Mouse (Mus musculus) kidney, postnatal 14 days (tissue): ENCODE measurements around the gene Pi4kb.
"Not testable (repeated sequence)": the region's sequence is repeated elsewhere in the genome, so short reads cannot be mapped to it uniquely, and the experiment has no call there.

ENCODE experiments used
- DNase-seq: peaks from one replicate; pipeline ENCODE4 v3.0.0; 2022; ENCODE audit warnings: mixed read lengths

The Pi4kb gene

GRCm38 (mm10) chr3:95016532-95017056, 42.1 kb downstream of the Pi4kb start:
- DNase-seq = no peak

- DNase-seq = no peak
Observed at GRCm38 (mm10) chr3:95018741-95019140, 44.2 kb downstream of the Pi4kb start.

- DNase-seq = not testable (repeated sequence)
Observed at GRCm38 (mm10) chr3:95020956-95021355, 46.4 kb downstream of the Pi4kb start.

GRCm38 (mm10) chr3:95024551-95024950, 50.0 kb downstream of the Pi4kb start:
- no peak for DNase-seq

- DNase-seq = no peak
Observed at GRCm38 (mm10) chr3:95025202-95025601, 50.7 kb downstream of the Pi4kb start.

GRCm38 (mm10) chr3:95027057-95027645, 52.6 kb downstream of the Pi4kb start:
- no peak for DNase-seq

GRCm38 (mm10) chr3:95027701-95028100, 53.2 kb downstream of the Pi4kb start:
- DNase-seq = no peak

- DNase-seq = no peak
Observed at GRCm38 (mm10) chr3:95028603-95029002, 54.1 kb downstream of the Pi4kb start.

- not testable (repeated sequence) for DNase-seq
Observed at GRCm38 (mm10) chr3:95029291-95029827, 54.8 kb downstream of the Pi4kb start.

GRCm38 (mm10) chr3:95029953-95030352, 55.4 kb downstream of the Pi4kb start:
- DNase-seq = no peak

- DNase-seq = no peak
Observed at GRCm38 (mm10) chr3:95041625-95042024, 67.1 kb downstream of the Pi4kb start.

- peak; percentile 99 for DNase-seq
Observed at GRCm38 (mm10) chr3:95042166-95042837, 67.8 kb downstream of the Pi4kb start, which contains the start of gene Psmd4. TSS of gene Psmd4 (minus strand) at chr3:95042614.

- no peak for DNase-seq
Observed at GRCm38 (mm10) chr3:95042838-95043229, 68.3 kb downstream of the Pi4kb start.

GRCm38 (mm10) chr3:95043251-95043650, 68.7 kb downstream of the Pi4kb start:
- no peak for DNase-seq

GRCm38 (mm10) chr3:95046462-95047057, 72.0 kb downstream of the Pi4kb start:
- no peak for DNase-seq

GRCm38 (mm10) chr3:95047914-95048313, 73.4 kb downstream of the Pi4kb start:
- no peak for DNase-seq

GRCm38 (mm10) chr3:95052959-95053358, 78.4 kb downstream of the Pi4kb start:
- DNase-seq = peak; percentile 62

GRCm38 (mm10) chr3:95053701-95054100, 79.2 kb downstream of the Pi4kb start:
- peak; percentile 52 for DNase-seq

- DNase-seq = peak; percentile 44
Observed at GRCm38 (mm10) chr3:95054481-95055260, 80.1 kb downstream of the Pi4kb start.

GRCm38 (mm10) chr3:95056275-95056674, 81.7 kb downstream of the Pi4kb start:
- DNase-seq = no peak
